Mouse (Mus musculus) hindbrain, embryonic 12.5 days (tissue): ENCODE results near the gene Commd1. TPM values are rescaled to one million over a fixed set of nuclear protein-coding genes. Genes with fewer than 3 reads are reported as not detected.

ENCODE experiments used
- ATAC-seq: fragments of 200-750 bp; cut with Nextera tagmentation; 2 replicates; pipeline ENCODE4 v1.8.0; 2017; ENCODE audit warnings: moderate TSS enrichment; ENCODE audit not compliant: low FRiP score
- H3K27ac ChIP-seq: fragments of 300-500 bp; sonication (generic); 2 replicates; pipeline ENCODE4 v1.5.1; 2016; ENCODE audit warnings: mild to moderate bottlenecking
- H3K27me3 ChIP-seq: fragments of 300-500 bp; sonication (generic); 2 replicates; pipeline ENCODE4 v1.6.1; 2016; ENCODE audit warnings: mild to moderate bottlenecking
- H3K36me3 ChIP-seq: fragments of 300-500 bp; sonication (generic); 2 replicates; pipeline ENCODE4 v1.6.1; 2016; ENCODE audit warnings: mild to moderate bottlenecking
- H3K4me1 ChIP-seq: fragments of 300-500 bp; sonication (generic); 2 replicates; pipeline ENCODE4 v1.6.1; 2016
- H3K4me2 ChIP-seq: fragments of 300-500 bp; sonication (generic); replicated peaks from 2 replicates; pipeline ENCODE4 v1.6.1; 2016; ENCODE audit warnings: mild to moderate bottlenecking
- H3K4me3 ChIP-seq: fragments of 300-500 bp; sonication (generic); 2 replicates; pipeline ENCODE4 v1.5.1; 2016; ENCODE audit warnings: mild to moderate bottlenecking
- H3K9ac ChIP-seq: fragments of 300-500 bp; sonication (generic); 2 replicates; pipeline ENCODE4 v1.6.1; 2016; ENCODE audit warnings: mild to moderate bottlenecking, moderate library complexity
- H3K9me3 ChIP-seq: fragments of 300-500 bp; sonication (generic); replicated peaks from 2 replicates; pipeline ENCODE4 v1.6.1; 2016; ENCODE audit warnings: mild to moderate bottlenecking
- WGBS: fragments of 180-500 bp; shearing (Covaris S2); methylation state at CpG from one replicate; pipeline ENCODE4 v1.1.7; 2016; 5-methylcytosine and 5-hydroxymethylcytosine counted together
- polyA plus RNA-seq: library from polyadenylated mRNA; unstranded; fragments of >200 nt; fragmentation: Nextera tagmentation; extraction: Ambion mirVana; gene quantifications from 2 replicates; pipeline ENCODE4 v1.2.1, GENCODE M21; 2016

Gene Commd1
- polyA plus RNA-seq, 1 experiment from 2014 or later, result 309 TPM

- H3K27ac ChIP-seq, result no peak overlapping the region
- H3K9ac ChIP-seq, result no peak overlapping the region
- 71% methylated on average over 6 of the region's 6 CpGs for WGBS
- H3K27me3 ChIP-seq, result no peaks in the 10 kb centered on the region
- no peak for ATAC-seq
- H3K4me3 ChIP-seq, result no peak overlapping the region
- H3K36me3 ChIP-seq, result no peaks in the 10 kb centered on the region
- H3K9me3 ChIP-seq, result no peaks in the 10 kb centered on the region
- peaks cover 9% of the 10 kb centered on the region for H3K4me1 ChIP-seq
- H3K4me2 ChIP-seq, result peak overlapping the region; percentile 84; the same call in 1 of the 2 replicates
Observed at GRCm38 (mm10) chr11:22982846-22983245, 664 bp upstream of the Commd1 start.

- peak; percentile 38 for ATAC-seq
- peaks cover 10% of the 10 kb centered on the region; the same call in 1 of the 2 replicates for H3K36me3 ChIP-seq
- H3K4me3 ChIP-seq, result peak overlapping the region; percentile 64
- H3K4me2 ChIP-seq, result peak overlapping the region; percentile 84
- WGBS, result 3% methylated on average over 12 of the region's 12 CpGs
- no peaks in the 10 kb centered on the region for H3K9me3 ChIP-seq
- H3K27me3 ChIP-seq, result no peaks in the 10 kb centered on the region
- H3K27ac ChIP-seq, result peak overlapping the region; percentile 93
- H3K9ac ChIP-seq, result peak overlapping the region; percentile 75
- peaks cover 15% of the 10 kb centered on the region for H3K4me1 ChIP-seq
Observed at GRCm38 (mm10) chr11:22981543-22981950, 635 bp downstream of the Commd1 start.

- peak overlapping the region; percentile 75 for H3K9ac ChIP-seq
- H3K9me3 ChIP-seq, result no peaks in the 10 kb centered on the region
- peak overlapping the region; percentile 84 for H3K4me2 ChIP-seq
- peaks cover 13% of the 10 kb centered on the region; the same call in 1 of the 2 replicates for H3K36me3 ChIP-seq
- 57% methylated on average over 4 of the region's 4 CpGs for WGBS
- no peaks in the 10 kb centered on the region for H3K27me3 ChIP-seq
- no peak for ATAC-seq
- no peak overlapping the region for H3K27ac ChIP-seq
- peaks cover 19% of the 10 kb centered on the region for H3K4me1 ChIP-seq
- H3K4me3 ChIP-seq, result peak overlapping the region; percentile 64
Observed at GRCm38 (mm10) chr11:22981041-22981440, 1.1 kb downstream of the Commd1 start.

GRCm38 (mm10) chr11:22979221-22979620 is 3.0 kb downstream of the Commd1 start:
- Histone ChIP-seq H3K27ac (no peak overlapping the region), H3K9ac (no peak overlapping the region), H3K27me3 (no peaks in the 10 kb centered on the region), H3K36me3 (peaks cover 15% of the 10 kb centered on the region), H3K4me3 (no peak overlapping the region), H3K9me3 (0 out of 2 replicates have a peak, but pooled peaks cover 2% of the 10 kb centered on the region), H3K4me2 (no peak overlapping the region), H3K4me1 (peaks cover 24% of the 10 kb centered on the region)
- 88% methylated on average over 1 of the region's 1 CpGs for WGBS
- ATAC-seq, result no peak

GRCm38 (mm10) chr11:22978711-22979110 is 3.5 kb downstream of the Commd1 start:
- Histone ChIP-seq H3K4me3 (no peak overlapping the region), H3K9ac (no peak overlapping the region), H3K36me3 (peaks cover 20% of the 10 kb centered on the region), H3K9me3 (peaks cover 4% of the 10 kb centered on the region; the same call in 1 of the 2 replicates), H3K27me3 (no peaks in the 10 kb centered on the region), H3K4me2 (no peak overlapping the region), H3K4me1 (peaks cover 24% of the 10 kb centered on the region), H3K27ac (no peak overlapping the region)
- whole genome bisulfite sequencing, result 61% methylated on average over 1 of the region's 1 CpGs
- no peak for ATAC-seq

- Histone ChIP-seq H3K4me1 (peaks cover 24% of the 10 kb centered on the region), H3K9me3 (peaks cover 4% of the 10 kb centered on the region; the same call in 1 of the 2 replicates), H3K4me3 (no peak overlapping the region), H3K4me2 (no peak overlapping the region), H3K36me3 (peaks cover 24% of the 10 kb centered on the region), H3K27me3 (no peaks in the 10 kb centered on the region), H3K27ac (no peak overlapping the region), H3K9ac (no peak overlapping the region)
- 91% methylated on average over 3 of the region's 3 CpGs for WGBS
- ATAC-seq, result no peak
Observed at GRCm38 (mm10) chr11:22978215-22978614, 4.0 kb downstream of the Commd1 start.

- peaks cover 38% of the 10 kb centered on the region for H3K36me3 ChIP-seq
- H3K9ac ChIP-seq, result peak overlapping the region; percentile 61
- ATAC-seq, result no peak
- peak overlapping the region; percentile 54 for H3K4me2 ChIP-seq
- peaks cover 24% of the 10 kb centered on the region for H3K9me3 ChIP-seq
- H3K4me3 ChIP-seq, result peak overlapping the region; percentile 50
- H3K27me3 ChIP-seq, result no peaks in the 10 kb centered on the region
- WGBS, result 46% methylated on average over 14 of the region's 14 CpGs
- H3K4me1 ChIP-seq, result peaks cover 15% of the 10 kb centered on the region
- peak overlapping the region; percentile 67; the same call in 1 of the 2 replicates for H3K27ac ChIP-seq
Observed at GRCm38 (mm10) chr11:22973599-22973998, 8.6 kb downstream of the Commd1 start.

- no peaks in the 10 kb centered on the region for H3K27me3 ChIP-seq
- 44% methylated on average over 41 of the region's 46 CpGs for WGBS
- H3K4me3 ChIP-seq, result peak overlapping the region; percentile 50
- H3K4me1 ChIP-seq, result peaks cover 15% of the 10 kb centered on the region
- peak overlapping the region; percentile 64 for H3K9ac ChIP-seq
- H3K36me3 ChIP-seq, result peaks cover 41% of the 10 kb centered on the region
- peak overlapping the region; percentile 73 for H3K27ac ChIP-seq
- peak overlapping the region; percentile 65 for H3K4me2 ChIP-seq
- H3K9me3 ChIP-seq, result peaks cover 29% of the 10 kb centered on the region
- ATAC-seq, result peak; percentile 73
Observed at GRCm38 (mm10) chr11:22972746-22973526, 9.2 kb downstream of the Commd1 start.

- peak; percentile 79 for ATAC-seq
- H3K27ac ChIP-seq, result peak within 1 kb of the TSS; percentile 73
- H3K27me3 ChIP-seq, result no peaks in the 10 kb centered on the region
- peak within 1 kb of the TSS; percentile 64 for H3K9ac ChIP-seq
- H3K9me3 ChIP-seq, result peaks cover 37% of the 10 kb centered on the region
- WGBS, result 47% methylated on average over 56 of the region's 56 CpGs
- peak within 1 kb of the TSS; percentile 65 for H3K4me2 ChIP-seq
- H3K36me3 ChIP-seq, result peaks cover 41% of the 10 kb centered on the region
- H3K4me1 ChIP-seq, result peaks cover 14% of the 10 kb centered on the region
- H3K4me3 ChIP-seq, result peak within 1 kb of the TSS; percentile 50
Observed at GRCm38 (mm10) chr11:22971835-22972709, 10.1 kb downstream of the Commd1 start, which contains the start of gene Zrsr1. Zrsr1 (plus strand) TSS chr11:22972005.

- WGBS, result 97% methylated on average over 1 of the region's 1 CpGs
- no peaks in the 10 kb centered on the region for H3K27me3 ChIP-seq
- H3K27ac ChIP-seq, result no peak overlapping the region
- H3K4me1 ChIP-seq, result peaks cover 3% of the 10 kb centered on the region; the same call in 1 of the 2 replicates
- no peak for ATAC-seq
- peaks cover 39% of the 10 kb centered on the region for H3K36me3 ChIP-seq
- H3K4me3 ChIP-seq, result no peak overlapping the region
- no peak overlapping the region for H3K9ac ChIP-seq
- no peak overlapping the region for H3K4me2 ChIP-seq
- peaks cover 48% of the 10 kb centered on the region for H3K9me3 ChIP-seq
Observed at GRCm38 (mm10) chr11:22970546-22970945, 11.6 kb downstream of the Commd1 start.

- Histone ChIP-seq H3K27me3 (no peaks in the 10 kb centered on the region), H3K4me1 (no peaks in the 10 kb centered on the region), H3K4me3 (no peak overlapping the region), H3K36me3 (peaks cover 39% of the 10 kb centered on the region), H3K9me3 (peaks cover 48% of the 10 kb centered on the region), H3K27ac (no peak overlapping the region), H3K4me2 (no peak overlapping the region), H3K9ac (no peak overlapping the region)
- no peak for ATAC-seq
- 78% methylated on average over 6 of the region's 6 CpGs for WGBS
Observed at GRCm38 (mm10) chr11:22969486-22969885, 12.7 kb downstream of the Commd1 start.

- Histone ChIP-seq H3K4me3 (no peak overlapping the region), H3K27ac (no peak overlapping the region), H3K36me3 (peaks cover 18% of the 10 kb centered on the region; the same call in 1 of the 2 replicates), H3K9me3 (peaks cover 24% of the 10 kb centered on the region), H3K4me1 (no peaks in the 10 kb centered on the region), H3K4me2 (no peak overlapping the region), H3K9ac (no peak overlapping the region), H3K27me3 (no peaks in the 10 kb centered on the region)
- WGBS, result 83% methylated on average over 4 of the region's 4 CpGs
- no peak for ATAC-seq
Observed at GRCm38 (mm10) chr11:22965503-22965902, 16.7 kb downstream of the Commd1 start.
